Mouse (Mus musculus) thymus, adult 2 months (tissue): ENCODE results near the gene Pde3b.

ENCODE experiments used
- CTCF ChIP-seq: fragments of 200-500 bp; IDR thresholded peaks from 2 replicates; pipeline ENCODE4 v1.5.1; 2012; ENCODE audit warnings: mild to moderate bottlenecking, control low read depth, low read length, moderate library complexity, borderline replicate concordance; ENCODE audit not compliant: control insufficient read depth, poor library complexity, insufficient read depth; ENCODE audit errors: extremely low read depth
- POLR2A ChIP-seq: fragments of 200-500 bp; IDR thresholded peaks from 2 replicates; pipeline ENCODE4 v1.6.1; 2012; ENCODE audit warnings: mild to moderate bottlenecking, low read length, control low read depth, moderate library complexity; ENCODE audit not compliant: control insufficient read depth, poor library complexity, insufficient read depth; ENCODE audit errors: extremely low read depth

- no peak; the same call in 1 of the 2 replicates for TF ChIP-seq POLR2A
- peak; percentile 35; the same call in 1 of the 2 replicates for TF ChIP-seq CTCF
Observed at GRCm38 (mm10) chr7:114562531-114563241, 147.6 kb downstream of the Pde3b start, which contains the start of gene Cyp2r1.
